Mouse (Mus musculus): Measurements from ENCODE around the gene Farp1.

GRCm38 (mm10) chr14:121058481-121058880 is 23.5 kb downstream of the Farp1 start:
- TF ChIP-seq CTCF (IDR thresholded peaks at IDR 0.05; ENCODE audit: low read depth, low read length) (no peak), POLR2A (IDR thresholded peaks at IDR 0.05; ENCODE audit: extremely low read depth, insufficient read depth, low read length) (no peak)
